Mouse (Mus musculus): ENCODE data around the gene Atp8a2. TPM values are rescaled to one million over a fixed set of nuclear protein-coding genes. Genes with fewer than 3 reads are reported as not detected.

Atp8a2 gene
- polyA plus RNA-seq, 1 experiment from 2014 or later: 51.5 TPM

DNA sequence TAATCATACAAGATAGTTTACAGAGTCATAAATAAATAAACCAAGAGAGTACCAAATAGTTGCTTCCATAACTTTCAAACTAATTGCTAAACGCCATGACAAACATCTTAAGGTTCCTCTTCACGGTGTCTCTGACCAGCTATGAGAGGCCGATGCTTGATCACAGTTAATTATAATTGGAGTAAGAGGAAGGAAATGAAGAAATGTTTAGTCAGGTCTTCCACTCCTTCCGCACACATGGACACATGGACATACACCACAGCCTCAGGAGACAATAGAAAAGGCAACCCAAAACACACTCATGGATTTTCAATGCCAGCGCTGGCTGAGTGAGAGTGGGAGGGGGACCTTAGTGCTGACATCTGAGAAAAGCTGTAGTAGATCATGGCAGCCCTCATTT, 232.4 kb downstream of the Atp8a2 start:
- Histone ChIP-seq H3K36me3 (ENCODE audit: control insufficient read depth, insufficient read depth, low read length) (no peaks in the 10 kb centered on the region), H3K4me3 (ENCODE audit: low read depth, low read length) (no peak overlapping the region), H3K9me3 (ENCODE audit: control insufficient read depth, low read length) (no peaks in the 10 kb centered on the region), H3K27ac (ENCODE audit: low read depth, low read length) (no peak overlapping the region), H3K4me1 (ENCODE audit: control insufficient read depth, insufficient read depth, low read length) (peaks cover 1% of the 10 kb centered on the region), H3K4me2 (ENCODE audit: low read depth, low read length) (no peak overlapping the region), H3K9ac (replicated peaks; ENCODE audit: low read depth, low read length) (no peak overlapping the region), H3K27me3 (ENCODE audit: control insufficient read depth, insufficient read depth, low read length) (no peaks in the 10 kb centered on the region)
- no peak for ATAC-seq (ENCODE audit: low read depth)
- WGBS: 92% methylated on average over 5 of the region's 5 CpGs

DNA sequence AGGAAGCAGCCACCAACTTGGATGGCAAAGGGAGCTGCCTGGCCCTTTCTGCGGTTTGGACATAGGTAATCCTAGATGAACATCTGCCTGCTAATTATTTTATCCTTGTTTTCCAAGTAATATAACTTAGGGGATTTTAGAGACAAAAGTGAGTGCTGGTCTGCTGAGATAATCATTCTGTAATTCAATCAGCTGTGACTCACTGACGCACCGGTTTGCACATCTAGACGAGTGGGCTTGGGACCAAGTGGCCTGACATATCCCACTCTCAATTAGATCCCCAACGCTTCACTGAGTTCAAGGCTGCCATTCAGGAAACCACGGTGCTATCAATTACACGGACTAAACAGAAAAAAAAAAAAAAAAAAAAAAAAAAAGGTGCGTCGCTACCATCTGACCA, 236.0 kb downstream of the Atp8a2 start:
- no peak for ATAC-seq (ENCODE audit: low read depth)
- H3K36me3 ChIP-seq (ENCODE audit: control insufficient read depth, insufficient read depth, low read length): no peaks in the 10 kb centered on the region
- no peak overlapping the region for H3K4me2 ChIP-seq (ENCODE audit: low read depth, low read length)
- H3K27me3 ChIP-seq (ENCODE audit: control insufficient read depth, insufficient read depth, low read length): no peaks in the 10 kb centered on the region
- no peaks in the 10 kb centered on the region for H3K9me3 ChIP-seq (ENCODE audit: control insufficient read depth, low read length)
- H3K27ac ChIP-seq (ENCODE audit: low read depth, low read length): no peak overlapping the region
- 53% methylated on average over 9 of the region's 9 CpGs for WGBS
- no peak overlapping the region for H3K9ac ChIP-seq (replicated peaks; ENCODE audit: low read depth, low read length)
- H3K4me1 ChIP-seq (ENCODE audit: control insufficient read depth, insufficient read depth, low read length): no peaks in the 10 kb centered on the region
- no peak overlapping the region for H3K4me3 ChIP-seq (ENCODE audit: low read depth, low read length)

DNA sequence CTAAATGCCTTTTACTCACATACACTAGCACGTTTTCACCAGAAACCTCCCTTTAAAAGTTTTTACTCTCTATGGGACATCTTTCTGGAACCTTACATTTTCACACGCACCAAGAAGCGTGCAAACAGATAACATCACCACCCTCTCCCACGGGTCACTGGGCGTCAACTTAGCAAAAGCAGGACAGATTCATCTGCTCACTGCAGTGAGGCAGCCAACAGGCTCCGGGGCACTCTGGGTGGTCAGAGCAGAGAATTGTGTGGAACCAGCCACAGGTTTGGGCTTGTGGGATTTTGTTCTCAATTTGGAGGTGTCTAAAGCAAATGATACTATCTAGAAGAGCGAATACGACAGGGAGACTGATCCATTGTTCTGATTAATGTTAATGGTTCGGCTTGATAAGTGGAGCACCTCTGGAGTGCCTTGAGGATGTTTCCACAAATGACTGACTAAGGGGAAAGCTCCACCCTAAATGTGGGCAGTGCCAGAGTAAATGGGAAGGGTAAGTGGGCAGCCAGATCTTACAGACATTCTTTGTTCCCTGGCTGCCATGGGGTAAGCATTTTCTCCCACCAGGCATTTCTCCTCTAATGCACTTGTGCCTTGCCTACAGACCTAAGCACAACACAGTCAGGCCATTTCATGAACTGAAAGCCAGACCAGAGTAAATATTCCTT, 236.6 kb downstream of the Atp8a2 start:
- Histone ChIP-seq H3K4me3 (ENCODE audit: low read depth, low read length) (no peak overlapping the region), H3K4me2 (ENCODE audit: low read depth, low read length) (no peak overlapping the region), H3K4me1 (ENCODE audit: control insufficient read depth, insufficient read depth, low read length) (no peaks in the 10 kb centered on the region), H3K9ac (replicated peaks; ENCODE audit: low read depth, low read length) (no peak overlapping the region), H3K27ac (ENCODE audit: low read depth, low read length) (no peak overlapping the region), H3K9me3 (ENCODE audit: control insufficient read depth, low read length) (no peaks in the 10 kb centered on the region), H3K27me3 (ENCODE audit: control insufficient read depth, insufficient read depth, low read length) (no peaks in the 10 kb centered on the region), H3K36me3 (ENCODE audit: control insufficient read depth, insufficient read depth, low read length) (no peaks in the 10 kb centered on the region)
- 85% methylated on average over 9 of the region's 9 CpGs for WGBS
- no peak for ATAC-seq (ENCODE audit: low read depth)

DNA sequence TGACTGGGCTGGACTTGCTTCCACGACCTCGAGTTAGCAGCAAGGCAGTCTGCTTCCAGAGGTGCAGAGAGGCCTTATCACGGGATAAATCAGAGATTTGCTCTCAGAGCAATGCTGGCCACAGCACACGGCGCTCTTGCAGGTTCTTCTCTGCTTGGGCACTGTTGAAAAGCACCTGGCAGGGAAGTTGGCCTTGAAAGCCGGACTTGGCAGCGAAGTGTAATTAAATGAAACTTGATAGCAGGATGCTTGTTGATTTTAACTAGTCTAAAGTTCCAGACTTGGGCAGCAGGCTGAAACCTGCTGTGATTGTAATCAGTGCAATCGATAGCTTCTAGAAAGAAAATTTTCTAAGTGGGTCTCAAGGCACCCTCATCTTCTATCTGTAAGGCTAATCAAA, 237.3 kb downstream of the Atp8a2 start:
- ATAC-seq (ENCODE audit: low read depth): no peak
- no peak overlapping the region for H3K4me2 ChIP-seq (ENCODE audit: low read depth, low read length)
- no peak overlapping the region for H3K9ac ChIP-seq (replicated peaks; ENCODE audit: low read depth, low read length)
- no peaks in the 10 kb centered on the region for H3K36me3 ChIP-seq (ENCODE audit: control insufficient read depth, insufficient read depth, low read length)
- H3K27me3 ChIP-seq (ENCODE audit: control insufficient read depth, insufficient read depth, low read length): no peaks in the 10 kb centered on the region
- H3K9me3 ChIP-seq (ENCODE audit: control insufficient read depth, low read length): no peaks in the 10 kb centered on the region
- H3K27ac ChIP-seq (ENCODE audit: low read depth, low read length): no peak overlapping the region
- WGBS: 76% methylated on average over 8 of the region's 8 CpGs
- H3K4me3 ChIP-seq (ENCODE audit: low read depth, low read length): no peak overlapping the region
- H3K4me1 ChIP-seq (ENCODE audit: control insufficient read depth, insufficient read depth, low read length): no peaks in the 10 kb centered on the region

DNA sequence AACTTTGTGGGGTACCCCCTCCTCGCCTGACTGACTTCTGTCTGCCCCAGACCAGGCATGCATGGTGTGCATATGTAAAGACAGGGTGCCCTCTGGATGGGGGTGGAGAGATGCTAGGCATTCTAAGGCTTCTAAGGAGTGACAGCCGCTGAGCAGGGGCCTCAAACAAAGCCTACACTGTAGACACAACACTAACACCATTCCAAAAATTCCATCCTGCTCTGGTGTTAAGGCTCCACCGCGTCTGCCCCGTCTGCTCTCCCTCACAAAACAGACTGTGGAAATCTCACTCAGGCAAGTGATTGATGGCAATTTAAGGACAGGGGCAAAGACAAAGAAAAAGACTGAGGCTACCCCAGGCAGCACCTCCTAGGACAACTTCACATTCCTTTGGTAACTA, 247.0 kb downstream of the Atp8a2 start:
- H3K27ac ChIP-seq (ENCODE audit: low read depth, low read length): no peak overlapping the region
- no peak overlapping the region for H3K4me3 ChIP-seq (ENCODE audit: low read depth, low read length)
- no peak for ATAC-seq (ENCODE audit: low read depth)
- 6% methylated on average over 5 of the region's 5 CpGs for WGBS
- no peaks in the 10 kb centered on the region for H3K27me3 ChIP-seq (ENCODE audit: control insufficient read depth, insufficient read depth, low read length)
- H3K9me3 ChIP-seq (ENCODE audit: control insufficient read depth, low read length): no peaks in the 10 kb centered on the region
- no peaks in the 10 kb centered on the region for H3K36me3 ChIP-seq (ENCODE audit: control insufficient read depth, insufficient read depth, low read length)
- H3K9ac ChIP-seq (replicated peaks; ENCODE audit: low read depth, low read length): no peak overlapping the region
- H3K4me2 ChIP-seq (ENCODE audit: low read depth, low read length): no peak overlapping the region
- H3K4me1 ChIP-seq (ENCODE audit: control insufficient read depth, insufficient read depth, low read length): no peaks in the 10 kb centered on the region

DNA sequence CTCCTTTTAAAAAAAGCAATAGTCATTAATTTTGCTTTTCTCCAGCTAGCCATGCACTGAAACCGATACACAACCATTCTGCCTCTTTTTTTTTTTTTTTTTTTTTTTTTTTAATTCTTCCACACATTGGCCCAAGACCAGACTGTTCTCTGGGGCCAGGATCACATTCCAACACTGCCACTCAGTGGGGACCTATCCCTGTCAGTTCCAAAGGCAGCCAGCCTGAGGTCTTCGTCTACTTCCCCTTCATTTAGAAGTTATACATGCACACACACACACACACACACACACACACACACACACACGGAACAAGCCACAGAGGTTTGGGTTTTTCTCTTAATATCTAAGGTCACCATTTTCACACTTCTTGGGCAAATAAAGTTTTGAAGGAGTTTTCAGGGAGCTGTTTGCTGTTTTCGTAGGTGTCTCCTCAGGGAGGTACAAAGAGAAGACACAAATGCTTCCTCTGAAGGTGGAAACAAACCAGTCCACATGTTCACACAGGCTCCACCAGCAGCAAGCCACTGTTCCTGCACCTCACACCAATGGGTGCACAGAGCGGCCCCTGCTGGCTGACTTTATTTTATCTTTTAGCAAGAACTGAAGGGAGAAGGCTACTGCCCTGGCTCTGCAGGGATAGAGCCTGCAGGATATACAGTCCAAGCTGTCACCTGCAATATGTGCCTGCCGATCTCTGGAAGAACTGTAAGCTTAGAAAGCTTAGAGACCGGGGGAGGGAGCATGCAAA, 253.9 kb downstream of the Atp8a2 start:
- H3K36me3 ChIP-seq (ENCODE audit: control insufficient read depth, insufficient read depth, low read length): no peaks in the 10 kb centered on the region
- H3K9me3 ChIP-seq (ENCODE audit: control insufficient read depth, low read length): no peaks in the 10 kb centered on the region
- no peak overlapping the region for H3K4me3 ChIP-seq (ENCODE audit: low read depth, low read length)
- peak; percentile 90 for ATAC-seq (ENCODE audit: low read depth)
- H3K4me1 ChIP-seq (ENCODE audit: control insufficient read depth, insufficient read depth, low read length): no peaks in the 10 kb centered on the region
- no peak overlapping the region for H3K27ac ChIP-seq (ENCODE audit: low read depth, low read length)
- no peak overlapping the region for H3K4me2 ChIP-seq (ENCODE audit: low read depth, low read length)
- no peak overlapping the region for H3K9ac ChIP-seq (replicated peaks; ENCODE audit: low read depth, low read length)
- no peaks in the 10 kb centered on the region for H3K27me3 ChIP-seq (ENCODE audit: control insufficient read depth, insufficient read depth, low read length)
- WGBS: 42% methylated on average over 7 of the region's 7 CpGs

DNA sequence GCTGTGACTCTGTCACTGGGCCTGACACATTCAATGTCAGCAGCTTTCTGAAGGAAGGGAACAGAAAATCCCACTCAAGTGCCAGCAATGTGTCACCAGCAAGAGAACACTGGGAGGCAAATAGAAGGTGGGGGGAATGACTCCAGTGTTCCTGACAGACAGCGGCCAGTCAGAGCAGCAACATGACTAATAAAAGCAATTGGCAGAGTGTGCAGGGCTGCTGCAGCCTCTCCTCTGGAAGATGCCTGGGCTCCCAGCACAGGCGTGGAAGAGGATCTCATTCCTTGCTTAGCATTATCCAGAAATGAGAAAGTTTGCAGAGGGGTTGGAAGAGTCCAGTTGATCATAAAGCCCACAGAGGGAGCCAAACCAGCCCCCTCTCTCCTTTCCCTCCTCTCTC, 254.8 kb downstream of the Atp8a2 start:
- H3K4me2 ChIP-seq (ENCODE audit: low read depth, low read length): no peak overlapping the region
- no peak overlapping the region for H3K4me3 ChIP-seq (ENCODE audit: low read depth, low read length)
- no peak overlapping the region for H3K27ac ChIP-seq (ENCODE audit: low read depth, low read length)
- H3K4me1 ChIP-seq (ENCODE audit: control insufficient read depth, insufficient read depth, low read length): no peaks in the 10 kb centered on the region
- H3K27me3 ChIP-seq (ENCODE audit: control insufficient read depth, insufficient read depth, low read length): no peaks in the 10 kb centered on the region
- H3K9ac ChIP-seq (replicated peaks; ENCODE audit: low read depth, low read length): no peak overlapping the region
- no peak for ATAC-seq (ENCODE audit: low read depth)
- no peaks in the 10 kb centered on the region for H3K36me3 ChIP-seq (ENCODE audit: control insufficient read depth, insufficient read depth, low read length)
- 77% methylated on average over 2 of the region's 2 CpGs for WGBS
- no peaks in the 10 kb centered on the region for H3K9me3 ChIP-seq (ENCODE audit: control insufficient read depth, low read length)

DNA sequence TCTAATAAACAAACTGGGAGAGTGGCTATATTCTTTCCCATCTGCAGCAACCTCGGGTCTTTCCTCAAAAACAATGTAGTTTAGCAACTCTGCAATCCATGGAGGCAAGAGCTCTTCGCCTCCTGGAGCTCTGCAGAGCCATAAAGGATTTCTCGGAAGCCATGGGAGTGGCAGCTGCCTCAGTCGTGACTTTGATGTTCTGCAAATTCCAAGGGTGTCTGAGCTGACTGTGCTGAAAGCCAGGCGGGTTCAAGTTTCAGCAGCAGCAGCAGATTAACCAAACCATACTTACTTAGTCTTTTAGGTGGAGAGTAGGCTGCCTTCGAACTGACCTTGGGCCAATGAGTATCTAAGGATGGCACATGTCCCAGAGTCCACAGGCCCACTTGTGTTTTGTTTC, 264.6 kb downstream of the Atp8a2 start:
- H3K36me3 ChIP-seq (ENCODE audit: control insufficient read depth, insufficient read depth, low read length): no peaks in the 10 kb centered on the region
- WGBS: 34% methylated on average over 6 of the region's 6 CpGs
- H3K9me3 ChIP-seq (ENCODE audit: control insufficient read depth, low read length): no peaks in the 10 kb centered on the region
- H3K27ac ChIP-seq (ENCODE audit: low read depth, low read length): no peak overlapping the region
- no peak overlapping the region for H3K9ac ChIP-seq (replicated peaks; ENCODE audit: low read depth, low read length)
- H3K4me2 ChIP-seq (ENCODE audit: low read depth, low read length): no peak overlapping the region
- H3K4me1 ChIP-seq (ENCODE audit: control insufficient read depth, insufficient read depth, low read length): no peaks in the 10 kb centered on the region
- ATAC-seq (ENCODE audit: low read depth): no peak
- no peak overlapping the region for H3K4me3 ChIP-seq (ENCODE audit: low read depth, low read length)
- no peaks in the 10 kb centered on the region for H3K27me3 ChIP-seq (ENCODE audit: control insufficient read depth, insufficient read depth, low read length)

DNA sequence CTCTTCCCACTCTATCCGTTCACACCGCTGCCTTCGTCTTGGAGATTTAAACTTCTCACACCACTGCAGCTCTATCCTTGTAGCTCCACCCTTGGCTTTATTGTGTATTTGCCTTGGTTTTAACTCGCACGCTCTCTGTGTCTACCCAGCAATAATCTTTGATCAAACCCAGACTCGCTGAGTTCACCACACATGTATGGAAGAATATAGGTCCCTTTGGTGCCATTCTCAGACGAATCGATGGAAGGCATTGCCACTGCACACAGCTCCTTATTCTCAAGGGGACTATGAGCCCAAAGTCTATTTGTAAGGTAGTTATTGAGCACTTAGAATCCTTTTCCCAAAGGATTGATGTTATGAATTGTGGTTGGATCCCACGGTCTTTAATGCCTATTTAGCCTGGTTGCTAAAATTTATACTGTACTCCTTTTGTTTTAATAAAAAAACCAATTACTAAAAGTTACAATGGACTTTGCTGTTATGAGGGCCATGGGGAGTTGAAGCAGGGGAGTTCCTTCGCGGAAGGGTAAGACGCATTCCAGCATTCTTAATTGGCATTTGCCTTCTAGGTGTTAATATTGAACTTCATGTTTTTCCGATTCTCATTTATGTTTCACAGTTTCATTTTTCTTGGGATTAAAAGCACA, 265.4 kb downstream of the Atp8a2 start:
- Histone ChIP-seq H3K4me3 (ENCODE audit: low read depth, low read length) (no peak overlapping the region), H3K36me3 (ENCODE audit: control insufficient read depth, insufficient read depth, low read length) (no peaks in the 10 kb centered on the region), H3K9me3 (ENCODE audit: control insufficient read depth, low read length) (no peaks in the 10 kb centered on the region), H3K27me3 (ENCODE audit: control insufficient read depth, insufficient read depth, low read length) (no peaks in the 10 kb centered on the region), H3K9ac (replicated peaks; ENCODE audit: low read depth, low read length) (no peak overlapping the region), H3K4me2 (ENCODE audit: low read depth, low read length) (no peak overlapping the region), H3K27ac (ENCODE audit: low read depth, low read length) (no peak overlapping the region), H3K4me1 (ENCODE audit: control insufficient read depth, insufficient read depth, low read length) (no peaks in the 10 kb centered on the region)
- 60% methylated on average over 13 of the region's 13 CpGs for WGBS
- peak; percentile 82 for ATAC-seq (ENCODE audit: low read depth)

Data from neural tube, embryonic 14.5 days (tissue).